Mouse (Mus musculus) liver, postnatal 0 days (tissue): ENCODE data around the gene Tmem222. TPM values are rescaled to one million over a fixed set of nuclear protein-coding genes. Genes with fewer than 3 reads are reported as not detected.

Experiments
- ATAC-seq: fragments of 200-750 bp; cut with Nextera tagmentation; 2 replicates; pipeline ENCODE4 v1.8.0; 2017; ENCODE audit warnings: mild to moderate bottlenecking, moderate library complexity
- DNase-seq: peaks from one replicate; pipeline ENCODE4 v3.0.0-alpha.2; 2016
- H3K27ac ChIP-seq: fragments of 300-500 bp; sonication (generic); 2 replicates; pipeline ENCODE4 v1.5.1; 2014; ENCODE audit warnings: antibody characterized with exemption, moderate library complexity, mild to moderate bottlenecking, low read depth
- H3K27me3 ChIP-seq: fragments of 300-500 bp; sonication (generic); 2 replicates; pipeline ENCODE4 v1.6.1; 2014; ENCODE audit warnings: low read length, control low read depth, mixed read lengths; ENCODE audit not compliant: insufficient read depth
- H3K36me3 ChIP-seq: fragments of 300-500 bp; sonication (generic); replicated peaks from 2 replicates; pipeline ENCODE4 v1.6.1; 2014; ENCODE audit warnings: mild to moderate bottlenecking, control low read depth, low read length, moderate library complexity, mixed read lengths; ENCODE audit not compliant: insufficient read depth
- H3K4me1 ChIP-seq: fragments of 300-500 bp; sonication (generic); 2 replicates; pipeline ENCODE4 v1.6.1; 2014; ENCODE audit warnings: antibody characterized with exemption, mild to moderate bottlenecking, control low read depth; ENCODE audit not compliant: insufficient read depth
- H3K4me2 ChIP-seq: fragments of 300-500 bp; sonication (generic); 2 replicates; pipeline ENCODE4 v1.6.1; 2014; ENCODE audit warnings: low read depth, mild to moderate bottlenecking, low read length, moderate library complexity, mixed read lengths
- H3K4me3 ChIP-seq: fragments of 300-500 bp; sonication (generic); 2 replicates; pipeline ENCODE4 v1.5.1; 2014; ENCODE audit warnings: low read depth, low read length
- H3K9ac ChIP-seq: fragments of 300-500 bp; sonication (generic); replicated peaks from 2 replicates; pipeline ENCODE4 v1.6.1; 2014; ENCODE audit warnings: mild to moderate bottlenecking, moderate library complexity
- H3K9me3 ChIP-seq: fragments of 300-500 bp; sonication (generic); 2 replicates; pipeline ENCODE4 v1.6.1; 2016; ENCODE audit warnings: mild to moderate bottlenecking, control low read depth, low read length, mixed read lengths
- CTCF ChIP-seq: sonication (generic); IDR thresholded peaks from 2 replicates; pipeline ENCODE4 v1.5.1; 2016; ENCODE audit warnings: antibody characterized with exemption, low read depth
- EP300 ChIP-seq: IDR thresholded peaks from 2 replicates; pipeline ENCODE4 v1.6.1; 2016; ENCODE audit warnings: antibody characterized with exemption, low read depth, mild to moderate bottlenecking
- WGBS: fragments of 180-500 bp; shearing (Covaris S2); extraction: QIAGEN DNeasy Blood & Tissue Kit; methylation state at CpG from one replicate; pipeline ENCODE4 v1.1.7; 2014; ENCODE audit not compliant: insufficient replicate concordance; 5-methylcytosine and 5-hydroxymethylcytosine counted together
- polyA plus RNA-seq: library from polyadenylated mRNA; unstranded; fragments of >200 nt; fragmentation: Nextera tagmentation; extraction: Ambion mirVana; gene quantifications from 2 replicates; pipeline ENCODE4 v1.2.1, GENCODE M21; 2015

Tmem222 gene
- polyA plus RNA-seq, 1 experiment from 2014 or later = 30.8 TPM

- Histone ChIP-seq H3K36me3 (no peaks in the 10 kb centered on the region), H3K9me3 (no peaks in the 10 kb centered on the region), H3K27ac (no peak overlapping the region), H3K4me3 (no peak overlapping the region), H3K4me2 (no peak overlapping the region), H3K4me1 (peaks cover 35% of the 10 kb centered on the region), H3K9ac (no peak overlapping the region), H3K27me3 (no peaks in the 10 kb centered on the region)
- no peak for DNase-seq
- TF ChIP-seq CTCF (no peak), EP300 (no peak)
- 31% methylated on average over 7 of the region's 7 CpGs for WGBS
- ATAC-seq = no peak
Observed at GRCm38 (mm10) chr4:133281513-133281912, 3.9 kb upstream of the Tmem222 start.

- no peak overlapping the region for H3K9ac ChIP-seq
- no peaks in the 10 kb centered on the region for H3K27me3 ChIP-seq
- peak overlapping the region; percentile 85 for H3K27ac ChIP-seq
- H3K4me2 ChIP-seq = peak overlapping the region; percentile 79; the same call in 1 of the 2 replicates
- peak overlapping the region; percentile 76; the same call in 1 of the 2 replicates for H3K4me3 ChIP-seq
- no peaks in the 10 kb centered on the region for H3K9me3 ChIP-seq
- TF ChIP-seq EP300 (no peak), CTCF (no peak)
- H3K36me3 ChIP-seq = peaks cover 11% of the 10 kb centered on the region
- WGBS = 82% methylated on average over 3 of the region's 3 CpGs
- DNase-seq (no peak), ATAC-seq (no peak)
- peaks cover 21% of the 10 kb centered on the region for H3K4me1 ChIP-seq
Observed at GRCm38 (mm10) chr4:133278482-133278881, 890 bp upstream of the Tmem222 start.

- ATAC-seq = peak; percentile 29
- no peaks in the 10 kb centered on the region for H3K27me3 ChIP-seq
- peaks cover 14% of the 10 kb centered on the region for H3K36me3 ChIP-seq
- 13% methylated on average over 6 of the region's 6 CpGs for WGBS
- H3K9me3 ChIP-seq = no peaks in the 10 kb centered on the region
- H3K27ac ChIP-seq = peak overlapping the region; percentile 85
- DNase-seq = no peak
- H3K4me1 ChIP-seq = peaks cover 18% of the 10 kb centered on the region
- peak overlapping the region; percentile 76 for H3K4me3 ChIP-seq
- H3K9ac ChIP-seq = peak overlapping the region; percentile 79
- no peak for TF ChIP-seq CTCF
- no peak for TF ChIP-seq EP300
- peak overlapping the region; percentile 79 for H3K4me2 ChIP-seq
Observed at GRCm38 (mm10) chr4:133278067-133278466, 475 bp upstream of the Tmem222 start.

GRCm38 (mm10) chr4:133270929-133271328, 6.7 kb downstream of the Tmem222 start:
- Histone ChIP-seq H3K4me3 (no peak overlapping the region), H3K9me3 (no peaks in the 10 kb centered on the region), H3K4me2 (no peak overlapping the region), H3K36me3 (peaks cover 61% of the 10 kb centered on the region), H3K9ac (no peak overlapping the region), H3K27me3 (no peaks in the 10 kb centered on the region), H3K27ac (no peak overlapping the region), H3K4me1 (peaks cover 4% of the 10 kb centered on the region)
- WGBS = 92% methylated on average over 9 of the region's 9 CpGs
- ATAC-seq (no peak), DNase-seq (no peak)
- TF ChIP-seq CTCF = no peak
- TF ChIP-seq EP300 = no peak

- no peak overlapping the region for H3K4me2 ChIP-seq
- WGBS = 86% methylated on average over 3 of the region's 3 CpGs
- H3K36me3 ChIP-seq = peaks cover 63% of the 10 kb centered on the region
- DNase-seq = no peak
- H3K9ac ChIP-seq = no peak overlapping the region
- H3K27ac ChIP-seq = no peak overlapping the region
- no peaks in the 10 kb centered on the region for H3K27me3 ChIP-seq
- no peak for TF ChIP-seq EP300
- no peak for TF ChIP-seq CTCF
- no peak overlapping the region for H3K4me3 ChIP-seq
- ATAC-seq = no peak
- H3K4me1 ChIP-seq = no peaks in the 10 kb centered on the region
- no peaks in the 10 kb centered on the region for H3K9me3 ChIP-seq
Observed at GRCm38 (mm10) chr4:133269596-133269995, 8.0 kb downstream of the Tmem222 start.

- TF ChIP-seq EP300 = no peak
- TF ChIP-seq CTCF = no peak
- Histone ChIP-seq H3K9me3 (no peaks in the 10 kb centered on the region), H3K9ac (no peak overlapping the region), H3K4me2 (no peak overlapping the region), H3K4me1 (no peaks in the 10 kb centered on the region), H3K27me3 (no peaks in the 10 kb centered on the region), H3K27ac (no peak overlapping the region), H3K36me3 (peaks cover 66% of the 10 kb centered on the region), H3K4me3 (no peak overlapping the region)
- DNase-seq = no peak
- WGBS = 86% methylated on average over 3 of the region's 3 CpGs
- no peak for ATAC-seq
Observed at GRCm38 (mm10) chr4:133268931-133269330, 8.7 kb downstream of the Tmem222 start.

- TF ChIP-seq CTCF = no peak
- no peak for TF ChIP-seq EP300
- Histone ChIP-seq H3K4me3 (no peak overlapping the region), H3K36me3 (peaks cover 62% of the 10 kb centered on the region), H3K4me1 (0 out of 2 replicates have a peak, but pooled peaks cover 3% of the 10 kb centered on the region), H3K27me3 (no peaks in the 10 kb centered on the region), H3K27ac (no peak overlapping the region), H3K9me3 (no peaks in the 10 kb centered on the region), H3K4me2 (no peak overlapping the region), H3K9ac (no peak overlapping the region)
- WGBS = 91% methylated on average over 12 of the region's 12 CpGs
- DNase-seq (no peak), ATAC-seq (no peak)
Observed at GRCm38 (mm10) chr4:133266248-133266880, 11.2 kb downstream of the Tmem222 start.
